Mouse (Mus musculus): ENCODE measurements at regions not wholly inside any gene's neighbourhood (a gene's known extent, or its start where the extent isn't known, plus 50 kb on each side); places are given as distances from the start of the nearest gene placed in this dataset.

DNA sequence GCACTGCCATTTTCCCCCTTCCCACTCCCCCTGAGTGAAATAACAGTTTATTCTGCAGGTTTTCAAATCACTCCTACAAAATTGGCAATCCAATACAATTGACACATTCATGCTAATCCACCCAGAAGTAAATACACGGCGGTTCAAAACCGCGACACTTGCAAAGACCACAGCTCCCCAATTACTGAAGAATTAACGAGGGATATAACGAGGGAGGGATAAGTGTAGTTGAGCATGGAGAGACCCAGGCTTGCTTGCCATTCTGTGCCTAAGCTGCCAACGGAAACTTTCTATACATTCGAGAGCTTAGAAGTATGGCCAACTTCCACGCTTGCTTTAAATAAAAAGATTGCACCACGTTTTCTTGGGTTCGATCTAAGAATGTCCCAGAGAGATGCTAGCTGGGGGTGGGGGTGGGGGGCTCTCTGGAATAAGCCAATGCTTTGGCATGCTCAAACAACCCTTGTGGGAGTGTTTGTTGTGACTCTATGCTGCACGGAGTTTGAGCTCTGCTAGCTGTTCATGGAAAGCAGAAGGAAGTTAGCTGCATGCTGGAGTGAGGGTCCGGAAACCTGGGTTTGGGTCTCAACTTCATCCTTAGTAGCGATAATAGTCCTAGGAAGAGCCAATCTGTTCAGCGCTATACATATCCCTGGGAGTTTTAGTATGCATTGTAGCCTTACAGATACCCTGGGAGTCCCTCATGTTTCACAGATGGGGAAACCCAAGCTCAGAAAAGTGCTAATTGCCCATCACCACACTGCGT lies 98.9 kb upstream of the Nrbf2 start:
- Histone ChIP-seq H3K27ac (no peak overlapping the region), H3K4me3 (no peak overlapping the region)
- no peak for DNase-seq (ENCODE audit: extremely low spot score in 1 of 2, low spot score in 2 of 2)
- intact Hi-C loops (cut with DNase I): no loop called here
- no peak for TF ChIP-seq CTCF (IDR thresholded peaks at IDR 0.05)

GRCm38 (mm10) chr10:67384568-67384958 lies 99.5 kb upstream of the Nrbf2 start:
- Histone ChIP-seq H3K4me3 (no peak overlapping the region), H3K27ac (no peak overlapping the region)
- intact Hi-C loops (cut with DNase I): no loop called here
- TF ChIP-seq CTCF (IDR thresholded peaks at IDR 0.05): no peak
- DNase-seq (ENCODE audit: extremely low spot score in 1 of 2, low spot score in 2 of 2): no peak

DNA sequence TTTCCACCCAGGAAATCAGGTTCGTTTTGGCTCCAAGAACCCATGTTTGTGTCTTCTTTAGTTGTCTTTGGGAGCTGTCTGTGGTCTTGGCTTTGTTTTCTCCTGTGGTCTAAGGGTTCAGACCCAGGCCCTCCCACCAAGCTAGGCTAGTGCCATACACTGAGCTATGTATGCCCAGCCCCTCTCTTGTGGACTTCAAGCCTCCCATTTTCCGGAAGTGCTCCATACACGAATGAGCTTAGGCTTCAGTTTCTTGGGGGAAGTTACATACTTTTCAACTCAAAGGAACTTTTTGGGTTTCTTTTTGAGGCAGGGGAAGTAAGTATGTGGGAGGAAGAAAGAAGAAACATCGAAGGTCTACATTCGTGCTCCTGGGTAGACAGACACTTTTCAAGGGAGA lies 100.9 kb upstream of the Nrbf2 start:
- intact Hi-C loops (cut with DNase I): no loop called here
- Histone ChIP-seq H3K27ac (no peak overlapping the region), H3K4me3 (no peak overlapping the region)
- DNase-seq (ENCODE audit: extremely low spot score in 1 of 2, low spot score in 2 of 2): no peak
- no peak for TF ChIP-seq CTCF (IDR thresholded peaks at IDR 0.05)

- no peak for DNase-seq (ENCODE audit: extremely low spot score in 1 of 2, low spot score in 2 of 2)
- intact Hi-C loops (cut with DNase I): no loop called here
- Histone ChIP-seq H3K27ac (no peak overlapping the region), H3K4me3 (no peak overlapping the region)
- TF ChIP-seq CTCF (IDR thresholded peaks at IDR 0.05): no peak
These were observed 103.7 kb upstream of the Nrbf2 start for GRCm38 (mm10) chr10:67388755-67389154.

DNA sequence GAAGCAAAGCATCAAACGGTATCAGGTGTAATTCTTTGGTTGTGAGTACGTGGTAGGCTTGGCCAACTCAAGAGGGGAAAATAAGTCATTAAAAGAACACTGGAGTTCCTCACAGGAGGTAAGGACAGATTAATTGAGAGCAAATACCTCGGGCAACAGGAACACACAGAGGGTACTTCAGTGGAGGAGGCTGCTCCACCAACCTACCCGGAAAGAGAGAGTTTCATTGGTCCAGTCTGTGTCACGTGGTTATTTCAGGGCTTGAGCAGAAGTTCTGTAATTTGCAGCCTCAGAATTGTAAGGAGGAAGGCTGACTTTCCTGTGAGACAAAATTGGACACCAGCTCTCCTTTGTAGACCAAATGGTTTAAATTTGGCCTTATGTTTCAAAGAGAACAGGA lies 115.3 kb upstream of the Nrbf2 start:
- intact Hi-C loops (cut with DNase I): no loop called here
- no peak overlapping the region for H3K4me3 ChIP-seq
- TF ChIP-seq CTCF (IDR thresholded peaks at IDR 0.05): no peak
- DNase-seq (ENCODE audit: extremely low spot score in 1 of 2, low spot score in 2 of 2): no peak
- H3K27ac ChIP-seq: no peak overlapping the region

DNA sequence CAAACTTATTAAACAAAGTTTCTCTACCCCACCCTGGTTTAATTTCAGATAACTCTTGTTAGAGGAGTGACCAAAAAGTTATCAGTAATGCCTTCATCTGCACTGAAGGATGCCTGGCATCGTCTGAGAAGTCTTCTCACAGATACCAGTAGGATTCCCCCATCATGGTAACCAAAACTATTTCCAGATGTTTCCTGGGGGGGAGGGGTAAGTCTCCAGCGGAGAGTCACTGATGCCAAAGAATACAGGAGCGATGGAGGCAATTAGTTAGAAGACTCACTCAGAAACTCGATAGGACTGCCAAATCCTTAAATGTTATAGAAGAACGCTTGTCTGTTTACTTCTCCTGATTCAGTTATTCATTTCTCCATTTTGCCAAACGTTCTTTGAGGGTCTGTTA lies 116.3 kb upstream of the Nrbf2 start:
- no peak for DNase-seq (ENCODE audit: extremely low spot score in 1 of 2, low spot score in 2 of 2)
- H3K4me3 ChIP-seq: no peak overlapping the region
- intact Hi-C loops (cut with DNase I): no loop called here
- H3K27ac ChIP-seq: no peak overlapping the region
- no peak for TF ChIP-seq CTCF (IDR thresholded peaks at IDR 0.05)

DNA sequence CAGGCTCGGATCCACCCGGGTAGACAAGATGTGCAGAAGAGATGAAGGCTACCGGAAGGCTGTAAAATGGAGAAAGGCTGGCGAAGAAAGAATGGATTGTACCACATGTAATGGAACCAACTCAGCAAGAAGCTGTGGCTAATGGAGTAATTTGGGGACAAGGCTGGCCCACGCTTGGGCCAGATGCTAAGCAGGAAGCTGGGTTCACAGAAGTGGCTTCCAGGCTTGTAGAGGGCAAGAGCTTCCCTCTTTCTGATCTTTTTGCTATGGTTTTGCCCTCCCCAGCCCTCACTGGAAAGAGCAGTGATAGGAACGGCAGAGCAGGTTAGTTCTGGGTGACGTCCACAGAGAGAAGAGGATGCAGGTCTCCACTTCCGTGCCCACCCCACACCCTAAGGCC lies 117.7 kb upstream of the Egr2 start:
- intact Hi-C loops (cut with DNase I): no loop called here
- Histone ChIP-seq H3K27ac (no peak overlapping the region), H3K4me3 (no peak overlapping the region)
- DNase-seq (ENCODE audit: extremely low spot score in 1 of 2, low spot score in 2 of 2): no peak
- TF ChIP-seq CTCF (IDR thresholded peaks at IDR 0.05): no peak

DNA sequence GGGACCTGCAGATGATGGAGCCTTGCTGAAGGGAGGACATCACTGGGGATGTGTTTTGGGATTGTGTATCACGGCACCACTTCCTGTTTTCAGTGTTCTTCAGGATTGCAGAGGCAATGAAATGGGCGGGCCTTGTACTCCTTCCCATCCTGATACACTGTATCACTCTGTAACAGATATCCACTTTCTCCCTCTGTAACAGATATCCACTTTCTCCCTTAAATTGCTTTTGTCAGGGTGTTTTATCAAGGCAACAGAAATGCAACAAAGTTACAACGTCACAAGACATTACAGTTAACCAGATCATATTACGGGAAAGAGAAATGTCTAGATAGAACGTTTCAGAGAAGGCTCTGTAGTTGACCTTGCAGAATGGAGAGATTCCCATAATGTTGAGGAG lies 114.5 kb upstream of the Egr2 start:
- no peak overlapping the region for H3K27ac ChIP-seq
- no peak for TF ChIP-seq CTCF (IDR thresholded peaks at IDR 0.05)
- intact Hi-C loops (cut with DNase I): no loop called here
- H3K4me3 ChIP-seq: no peak overlapping the region
- no peak for DNase-seq (ENCODE audit: extremely low spot score in 1 of 2, low spot score in 2 of 2)

DNA sequence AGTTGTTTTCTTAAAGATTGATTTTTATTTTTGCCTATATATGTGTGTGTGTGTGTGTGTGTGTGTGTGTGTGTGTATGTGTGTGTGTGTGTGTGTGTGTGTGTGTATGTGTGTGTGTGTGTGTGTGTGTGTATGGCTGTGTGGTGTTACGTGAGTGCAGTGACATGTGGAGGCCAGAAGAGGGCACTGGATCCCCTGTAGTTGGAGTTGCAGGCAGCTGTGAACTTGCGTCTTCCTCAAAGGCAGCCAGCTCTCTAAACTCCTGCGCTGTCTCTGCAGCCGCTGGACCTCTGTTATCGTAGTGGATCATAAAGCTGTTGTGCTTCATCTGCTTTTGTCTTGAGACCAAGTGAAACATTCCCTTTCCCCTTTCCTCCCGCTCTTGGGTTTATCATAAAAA lies 109.9 kb upstream of the Egr2 start:
- TF ChIP-seq CTCF (IDR thresholded peaks at IDR 0.05): no peak
- H3K27ac ChIP-seq: no peak overlapping the region
- no peak overlapping the region for H3K4me3 ChIP-seq
- intact Hi-C loops (cut with DNase I): no loop called here
- DNase-seq (ENCODE audit: extremely low spot score in 1 of 2, low spot score in 2 of 2): no peak

GRCm38 (mm10) chr10:67427220-67427619 lies 108.1 kb upstream of the Egr2 start:
- intact Hi-C loops (cut with DNase I): no loop called here
- Histone ChIP-seq H3K27ac (no peak overlapping the region), H3K4me3 (no peak overlapping the region)
- TF ChIP-seq CTCF (IDR thresholded peaks at IDR 0.05): no peak
- no peak for DNase-seq (ENCODE audit: extremely low spot score in 1 of 2, low spot score in 2 of 2)

DNA sequence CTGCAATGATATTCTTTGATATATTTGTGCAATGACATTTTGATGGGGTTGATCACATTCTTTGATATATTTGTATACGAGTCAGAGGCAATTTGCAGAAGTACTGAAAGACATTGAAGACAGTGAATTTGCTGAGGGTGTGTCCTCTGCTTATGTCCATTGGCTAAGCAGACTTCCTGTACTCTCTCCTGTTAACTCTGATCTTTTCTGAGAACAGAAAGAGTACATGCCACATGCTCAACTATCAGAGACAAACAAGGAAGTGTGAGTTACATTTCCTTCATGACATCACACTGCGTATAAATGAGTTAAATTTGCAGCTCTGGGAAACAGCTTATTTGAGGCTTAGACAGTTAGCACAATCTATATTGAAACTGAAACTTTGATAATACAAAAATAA lies 104.5 kb upstream of the Egr2 start:
- intact Hi-C loops (cut with DNase I): no loop called here
- no peak for TF ChIP-seq CTCF (IDR thresholded peaks at IDR 0.05)
- DNase-seq (ENCODE audit: extremely low spot score in 1 of 2, low spot score in 2 of 2): no peak
- Histone ChIP-seq H3K4me3 (no peak overlapping the region), H3K27ac (no peak overlapping the region)

GRCm38 (mm10) chr10:67439042-67439635 lies 96.1 kb upstream of the Egr2 start:
- Histone ChIP-seq H3K4me3 (no peak overlapping the region), H3K27ac (no peak overlapping the region)
- DNase-seq (ENCODE audit: extremely low spot score in 1 of 2, low spot score in 2 of 2): no peak
- intact Hi-C loops (cut with DNase I): no loop called here
- TF ChIP-seq CTCF (IDR thresholded peaks at IDR 0.05): no peak

DNA sequence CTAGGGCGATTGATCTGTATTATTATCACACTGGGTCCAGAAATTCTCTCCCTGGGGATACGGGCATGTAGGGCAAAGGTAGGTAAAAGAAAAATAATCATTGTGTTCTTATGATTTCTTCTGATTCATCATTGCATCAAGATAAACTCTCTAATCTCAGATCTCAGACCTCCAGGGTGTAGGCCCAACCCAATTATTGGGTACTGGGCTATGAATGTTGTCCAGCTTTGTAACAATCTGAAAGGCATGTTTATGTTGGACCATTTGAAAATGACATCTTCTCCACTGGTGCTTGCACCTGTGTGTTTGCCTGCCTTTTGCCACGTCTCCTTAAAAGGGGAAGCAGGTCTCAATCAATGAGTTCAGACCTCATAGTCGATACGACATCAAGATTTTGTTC lies 95.4 kb upstream of the Egr2 start:
- intact Hi-C loops (cut with DNase I): no loop called here

More for the DNA sequence above, 95.4 kb upstream of the Egr2 start:
- Histone ChIP-seq H3K27ac (no peak overlapping the region), H3K4me3 (no peak overlapping the region)
- no peak for TF ChIP-seq CTCF (IDR thresholded peaks at IDR 0.05)
- DNase-seq (ENCODE audit: extremely low spot score in 1 of 2, low spot score in 2 of 2): no peak
